Mouse (Mus musculus) MEL (cell line): ENCODE data around the gene Csnk1g2.

Source experiments
- CTCF ChIP-seq, 3 experiments: IDR thresholded peaks in 2 of 3; conservative IDR thresholded peaks in 1 of 3; 2 replicates each; pipeline ENCODE4 v1.5.1; 2011 to 2012; ENCODE audit warnings: low read length in 3 of 3, low read depth in 2 of 3, mild to moderate bottlenecking in 2 of 3, improper control_type of control experiment in 1 of 3, inconsistent platforms in 1 of 3, mixed read lengths in 1 of 3, moderate library complexity in 1 of 3; ENCODE audit not compliant: control insufficient read depth in 1 of 3, insufficient read depth in 1 of 3, poor library complexity in 1 of 3, severe bottlenecking in 1 of 3
- HCFC1 ChIP-seq: IDR thresholded peaks from 2 replicates; pipeline ENCODE4 v1.6.1; 2012; ENCODE audit warnings: low read depth, mild to moderate bottlenecking, inconsistent platforms, low read length, improper control_type of control experiment, moderate library complexity
- KAT2A ChIP-seq: conservative IDR thresholded peaks from 2 replicates; pipeline ENCODE4 v1.6.1; 2012; ENCODE audit warnings: low read depth, low read length, improper control_type of control experiment, inconsistent platforms
- MXI1 ChIP-seq: IDR thresholded peaks from 2 replicates; pipeline ENCODE4 v1.6.1; 2011; ENCODE audit warnings: mild to moderate bottlenecking, low read depth, low read length, improper control_type of control experiment
- NELFE ChIP-seq: IDR thresholded peaks from 2 replicates; pipeline ENCODE4 v1.6.1; 2011; ENCODE audit warnings: low read depth, low read length, improper control_type of control experiment
- POLR2A ChIP-seq, 2 experiments: IDR thresholded peaks; 2 replicates each; pipeline ENCODE4 v1.6.1; 2011 to 2012; ENCODE audit warnings: low read length in 2 of 2, mild to moderate bottlenecking in 2 of 2, control low read depth in 1 of 2, improper control_type of control experiment in 1 of 2, low read depth in 1 of 2, moderate library complexity in 1 of 2; ENCODE audit not compliant: control insufficient read depth in 1 of 2, insufficient read depth in 1 of 2, poor library complexity in 1 of 2
- POLR2AphosphoS5 ChIP-seq: IDR thresholded peaks from 2 replicates; pipeline ENCODE4 v1.6.1; 2012; ENCODE audit warnings: low read depth, borderline replicate concordance, mild to moderate bottlenecking, inconsistent platforms, low read length, moderate library complexity, mixed read lengths
- SIN3A ChIP-seq: IDR thresholded peaks from 2 replicates; pipeline ENCODE4 v1.6.1; 2012; ENCODE audit warnings: low read length, improper control_type of control experiment, inconsistent platforms
- SMC3 ChIP-seq: IDR thresholded peaks from 2 replicates; pipeline ENCODE4 v1.6.1; 2011; ENCODE audit warnings: low read depth, low read length, improper control_type of control experiment
- TCF12 ChIP-seq: IDR thresholded peaks from 2 replicates; pipeline ENCODE4 v1.6.1; 2014; ENCODE audit warnings: low read depth, mild to moderate bottlenecking, inconsistent platforms, low read length, improper control_type of control experiment, moderate library complexity
- USF1 ChIP-seq: IDR thresholded peaks from 2 replicates; pipeline ENCODE4 v1.6.1; 2014; ENCODE audit warnings: low read depth, mild to moderate bottlenecking, inconsistent platforms, low read length, improper control_type of control experiment, moderate library complexity
- ZC3H11A ChIP-seq: IDR thresholded peaks from 2 replicates; pipeline ENCODE4 v1.6.1; 2012; ENCODE audit warnings: low read depth, mild to moderate bottlenecking, inconsistent platforms, low read length, improper control_type of control experiment

GRCm38 (mm10) chr10:80611905-80612304, 10.7 kb upstream of the Csnk1g2 start:
- TF ChIP-seq KAT2A, result no peak
- TF ChIP-seq CTCF (IDR thresholded peaks at IDR 0.05 in 2 of 3, conservative IDR thresholded peaks at IDR 0.05 in 1 of 3; ENCODE audit: control insufficient read depth in 1 of 3, insufficient read depth in 1 of 3, low read depth in 2 of 3, low read length in 3 of 3, poor library complexity in 1 of 3, severe bottlenecking in 1 of 3), result no peak
- TF ChIP-seq MXI1, result no peak
- no peak for TF ChIP-seq NELFE
- no peak for TF ChIP-seq POLR2A (IDR thresholded peaks at IDR 0.05; ENCODE audit: control insufficient read depth in 1 of 2, insufficient read depth in 1 of 2, low read depth in 1 of 2, low read length in 2 of 2, poor library complexity in 1 of 2)
- no peak for TF ChIP-seq SIN3A
- TF ChIP-seq USF1, result no peak
- TF ChIP-seq ZC3H11A, result no peak
- TF ChIP-seq POLR2AphosphoS5, result no peak
- TF ChIP-seq TCF12, result no peak
- TF ChIP-seq HCFC1, result no peak
- no peak for TF ChIP-seq SMC3
